ENCODE assay signal across 17 mouse cellular contexts in the genomic region with DNA sequence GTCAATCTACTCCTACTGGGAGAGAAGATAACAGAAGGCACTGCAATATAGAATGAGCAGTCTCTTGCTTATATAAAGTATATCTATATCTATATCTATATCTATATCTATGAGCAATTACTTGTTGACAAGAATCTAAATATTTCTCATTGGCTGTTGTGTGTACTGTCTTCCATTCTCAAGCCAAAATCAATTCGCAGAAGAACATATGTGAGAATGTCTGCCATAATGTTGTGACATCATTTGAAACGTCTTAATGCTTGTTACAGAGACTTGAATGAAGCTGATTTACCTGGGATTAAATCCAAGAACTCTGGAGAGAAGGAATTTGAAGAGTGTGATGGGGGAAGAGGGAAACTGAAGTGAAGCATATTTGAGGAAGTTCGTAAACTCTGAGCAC.
"Had no signal": no experiment of that assay in that cellular context is flagged by ENCODE, and none has a peak within 500 bp of the region (broad histone marks: within the 10 kb centered on the region; RNA-seq: fewer than 3 reads in every experiment).

No protein-coding gene starts in this region.

- H3K4me1 ChIP-seq: midbrain, embryonic 10.5 days; midbrain, embryonic 12.5 days; neural tube, embryonic 13.5 days; neural tube, embryonic 15.5 days; stomach, embryonic 15.5 days had no signal

- ATAC-seq: midbrain, embryonic 16.5 days had no signal

- H3K4me3 ChIP-seq: midbrain, embryonic 10.5 days; midbrain, embryonic 12.5 days; myocyte; neural tube, embryonic 13.5 days; neural tube, embryonic 15.5 days; stomach, embryonic 15.5 days had no signal

- H3K36me3 ChIP-seq: midbrain, embryonic 10.5 days; midbrain, embryonic 12.5 days; neural tube, embryonic 13.5 days; neural tube, embryonic 15.5 days; stomach, embryonic 15.5 days had no signal

- DNase-seq: lung, adult 18-20 months; lung, embryonic 14.5 days; lung, postnatal 10 days; lung, postnatal 4 days; midbrain, embryonic 14.5 days; right cerebral cortex, postnatal 14 days; thymus, adult 2 months; thymus, postnatal 25 days; thymus, postnatal 4 days had no signal

- H3K9ac ChIP-seq: lung, embryonic 14.5 days; midbrain, embryonic 12.5 days; neural tube, embryonic 13.5 days; neural tube, embryonic 15.5 days; stomach, embryonic 15.5 days had no signal

- H3K9me3 ChIP-seq: midbrain, embryonic 10.5 days; midbrain, embryonic 12.5 days; neural tube, embryonic 13.5 days; neural tube, embryonic 15.5 days; stomach, embryonic 15.5 days had no signal

- H3K27ac ChIP-seq: midbrain, embryonic 10.5 days; midbrain, embryonic 12.5 days; neural tube, embryonic 13.5 days; neural tube, embryonic 15.5 days; stomach, embryonic 15.5 days; stomach, postnatal 0 days had no signal

- H3K27me3 ChIP-seq: midbrain, embryonic 12.5 days; neural tube, embryonic 13.5 days; neural tube, embryonic 15.5 days; stomach, embryonic 15.5 days had no signal

- H3K4me2 ChIP-seq: lung, embryonic 14.5 days; midbrain, embryonic 12.5 days; neural tube, embryonic 13.5 days; neural tube, embryonic 15.5 days; stomach, embryonic 15.5 days had no signal
